Mouse (Mus musculus) MEL (cell line): ENCODE measurements at regions not wholly inside any gene's neighbourhood (a gene's known extent, or its start where the extent isn't known, plus 50 kb on each side); places are given as distances from the start of the nearest gene placed in this dataset.

Source experiments
- MEF2A ChIP-seq: IDR thresholded peaks from 2 replicates; pipeline ENCODE4 v1.6.1; 2014; ENCODE audit warnings: low read depth, mild to moderate bottlenecking, inconsistent platforms, low read length, improper control_type of control experiment; ENCODE audit not compliant: poor library complexity, insufficient replicate concordance, severe bottlenecking; ENCODE audit errors: extremely low read depth
- POLR2AphosphoS2 ChIP-seq: IDR thresholded peaks from 2 replicates; pipeline ENCODE4 v1.6.1; 2011; ENCODE audit warnings: low read length, improper control_type of control experiment

GRCm38 (mm10) chr11:21478191-21478590 lies 93.8 kb upstream of the Wdpcp start:
- TF ChIP-seq POLR2AphosphoS2, result no peak
- no peak for TF ChIP-seq MEF2A
